Mouse (Mus musculus) intestine, embryonic 14.5 days (tissue): ENCODE data around the gene Stoml1. TPM values are rescaled to one million over a fixed set of nuclear protein-coding genes. Genes with fewer than 3 reads are reported as not detected.

ENCODE experiments used
- ATAC-seq: fragments of 200-750 bp; cut with Nextera tagmentation; replicated peaks from 2 replicates; pipeline ENCODE4 v1.8.0; 2017; ENCODE audit warnings: low read depth, moderate number of reproducible peaks, moderate TSS enrichment, moderate library complexity; ENCODE audit not compliant: low FRiP score, low TSS enrichment
- DNase-seq: peaks from one replicate; pipeline ENCODE4 v3.0.0-alpha.2; 2018; ENCODE audit warnings: low spot score
- H3K27ac ChIP-seq: fragments of 300-500 bp; sonication (generic); 2 replicates; pipeline ENCODE4 v1.5.1; 2014; ENCODE audit warnings: low read depth, mild to moderate bottlenecking, control low read depth
- H3K27me3 ChIP-seq: fragments of 300-500 bp; sonication (generic); replicated peaks from 2 replicates; pipeline ENCODE4 v1.6.1; 2014; ENCODE audit warnings: low read length, control low read depth; ENCODE audit not compliant: control insufficient read depth, insufficient read depth
- H3K36me3 ChIP-seq: fragments of 300-500 bp; sonication (generic); 2 replicates; pipeline ENCODE4 v1.6.1; 2014; ENCODE audit warnings: low read length, control low read depth; ENCODE audit not compliant: control insufficient read depth, insufficient read depth
- H3K4me1 ChIP-seq: fragments of 300-500 bp; sonication (generic); replicated peaks from 2 replicates; pipeline ENCODE4 v1.6.1; 2014; ENCODE audit warnings: low read length, control low read depth, mixed read lengths; ENCODE audit not compliant: control insufficient read depth, insufficient read depth
- H3K4me2 ChIP-seq: fragments of 300-500 bp; sonication (generic); 2 replicates; pipeline ENCODE4 v1.6.1; 2014; ENCODE audit warnings: low read length
- H3K4me3 ChIP-seq: fragments of 300-500 bp; sonication (generic); 2 replicates; pipeline ENCODE4 v1.5.1; 2014; ENCODE audit warnings: low read depth, low read length, control low read depth, mixed read lengths
- H3K9ac ChIP-seq: fragments of 300-500 bp; sonication (generic); 2 replicates; pipeline ENCODE4 v1.6.1; 2014; ENCODE audit warnings: mild to moderate bottlenecking, low read length
- H3K9me3 ChIP-seq: fragments of 300-500 bp; sonication (generic); 2 replicates; pipeline ENCODE4 v1.6.1; 2016; ENCODE audit warnings: low read length, control low read depth; ENCODE audit not compliant: control insufficient read depth
- WGBS: fragments of 180-500 bp; shearing (Covaris S2); extraction: QIAGEN DNeasy Blood & Tissue Kit; methylation state at CpG from one replicate; pipeline ENCODE4 v1.1.7; 2014; 5-methylcytosine and 5-hydroxymethylcytosine counted together
- polyA plus RNA-seq: library from polyadenylated mRNA; unstranded; fragments of >200 nt; fragmentation: Nextera tagmentation; extraction: Ambion mirVana; gene quantifications from 2 replicates; pipeline ENCODE4 v1.2.1, GENCODE M21; 2014

Stoml1 gene
- polyA plus RNA-seq, 1 experiment from 2014 or later = 21.3 TPM

DNA sequence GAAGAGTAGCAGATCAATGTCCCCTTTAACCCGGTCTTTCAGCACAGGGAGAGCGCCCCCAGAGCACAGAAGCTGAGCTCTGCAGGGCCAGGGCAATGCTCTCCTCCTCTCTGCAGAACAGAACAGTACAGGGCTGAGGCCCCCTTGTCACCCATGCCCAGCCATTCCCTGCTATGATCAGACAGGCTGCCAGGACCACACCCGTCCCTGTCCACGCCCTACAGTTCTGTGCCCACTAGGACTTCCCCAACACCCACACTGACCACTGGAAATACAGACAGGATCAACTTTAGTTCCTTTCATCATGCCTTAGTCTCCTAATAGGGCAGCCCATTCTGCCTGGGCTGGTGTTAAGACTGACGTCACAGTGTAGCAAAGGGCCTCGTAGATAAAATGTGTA lies 44.1 kb downstream of the Stoml1 start:
- Histone ChIP-seq H3K36me3 (no peaks in the 10 kb centered on the region), H3K27me3 (no peaks in the 10 kb centered on the region), H3K9me3 (no peaks in the 10 kb centered on the region), H3K9ac (no peak overlapping the region), H3K4me3 (no peak overlapping the region), H3K27ac (no peak overlapping the region), H3K4me1 (peaks cover 29% of the 10 kb centered on the region), H3K4me2 (no peak overlapping the region)
- DNase-seq = no peak
- no peak for ATAC-seq
- WGBS = 80% methylated on average over 6 of the region's 6 CpGs

DNA sequence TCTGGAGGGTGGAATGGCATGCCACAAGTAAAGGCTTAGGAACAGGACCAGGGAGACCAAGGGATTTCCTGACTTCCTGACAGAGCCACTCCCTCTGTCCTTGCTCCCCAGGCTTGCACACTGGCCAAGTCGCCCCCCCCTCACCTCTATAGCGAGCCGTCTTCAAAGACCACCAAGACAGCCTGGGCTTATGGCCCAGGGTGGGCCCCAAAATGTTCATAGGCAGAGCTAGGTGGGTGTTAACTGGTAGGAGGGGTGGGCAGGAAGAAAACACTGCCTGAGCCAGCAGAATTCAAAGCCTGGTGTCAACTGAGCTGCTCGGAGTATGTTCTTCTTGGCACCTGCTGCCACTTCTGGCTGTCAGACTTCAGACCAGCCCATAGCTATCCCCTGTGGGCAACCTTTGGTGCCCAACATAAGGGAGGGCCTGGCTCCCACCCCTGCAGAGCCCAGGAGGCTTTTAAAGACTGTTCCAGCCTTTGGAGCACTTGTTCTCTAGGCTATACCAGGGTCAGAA lies 45.1 kb downstream of the Stoml1 start:
- Histone ChIP-seq H3K36me3 (no peaks in the 10 kb centered on the region), H3K27me3 (no peaks in the 10 kb centered on the region), H3K9me3 (no peaks in the 10 kb centered on the region), H3K9ac (no peak overlapping the region), H3K4me3 (no peak overlapping the region), H3K4me1 (peaks cover 35% of the 10 kb centered on the region), H3K27ac (no peak overlapping the region), H3K4me2 (no peak overlapping the region)
- no peak for DNase-seq
- ATAC-seq = no peak
- 72% methylated on average over 4 of the region's 4 CpGs for WGBS

GRCm38 (mm10) chr9:58299356-58299799 lies 46.4 kb downstream of the Stoml1 start:
- Histone ChIP-seq H3K27ac (peak overlapping the region; percentile 33), H3K36me3 (no peaks in the 10 kb centered on the region), H3K4me2 (no peak overlapping the region), H3K4me3 (no peak overlapping the region), H3K4me1 (peaks cover 48% of the 10 kb centered on the region), H3K9ac (no peak overlapping the region), H3K9me3 (no peaks in the 10 kb centered on the region), H3K27me3 (no peaks in the 10 kb centered on the region)
- 38% methylated on average over 2 of the region's 2 CpGs for WGBS
- ATAC-seq (peak; percentile 56; the same call in 1 of the 2 replicates), DNase-seq (no peak)

DNA sequence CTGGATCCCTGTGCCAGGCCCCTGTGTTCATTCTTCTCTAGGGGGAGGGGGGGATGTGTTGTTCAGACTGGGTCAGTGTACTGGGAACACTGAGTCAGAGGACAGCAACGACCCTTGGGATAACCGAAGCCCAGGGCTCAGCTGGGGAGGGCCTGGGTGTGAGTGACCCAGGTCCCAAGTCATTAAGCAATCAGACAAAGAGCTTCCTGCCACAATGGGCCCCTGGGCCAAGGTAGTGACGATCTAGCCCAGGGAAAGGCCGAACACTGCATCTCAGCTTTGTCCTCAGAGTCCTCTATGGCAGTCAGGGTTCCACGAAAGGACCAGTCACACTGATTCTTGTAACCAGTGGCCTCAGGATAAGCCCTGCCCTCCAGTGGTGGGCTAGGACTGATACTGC lies 50.2 kb downstream of the Stoml1 start:
- ATAC-seq (no peak), DNase-seq (no peak)
- Histone ChIP-seq H3K9me3 (no peaks in the 10 kb centered on the region), H3K4me3 (no peak overlapping the region), H3K27ac (peak overlapping the region; percentile 22), H3K4me2 (no peak overlapping the region), H3K9ac (no peak overlapping the region), H3K4me1 (peaks cover 47% of the 10 kb centered on the region), H3K36me3 (no peaks in the 10 kb centered on the region), H3K27me3 (no peaks in the 10 kb centered on the region)
- WGBS = 59% methylated on average over 5 of the region's 5 CpGs

GRCm38 (mm10) chr9:58303599-58304271 lies 50.8 kb downstream of the Stoml1 start:
- DNase-seq (no peak), ATAC-seq (no peak)
- no peaks in the 10 kb centered on the region for H3K27me3 ChIP-seq
- no peaks in the 10 kb centered on the region for H3K9me3 ChIP-seq
- H3K4me3 ChIP-seq = no peak overlapping the region
- H3K27ac ChIP-seq = peak overlapping the region; percentile 22
- no peak overlapping the region for H3K4me2 ChIP-seq
- H3K4me1 ChIP-seq = peaks cover 54% of the 10 kb centered on the region
- no peak overlapping the region for H3K9ac ChIP-seq
- WGBS = 30% methylated on average over 8 of the region's 8 CpGs
- no peaks in the 10 kb centered on the region for H3K36me3 ChIP-seq

- Histone ChIP-seq H3K4me3 (no peak overlapping the region), H3K27me3 (no peaks in the 10 kb centered on the region; the same call in 1 of the 2 replicates), H3K36me3 (no peaks in the 10 kb centered on the region), H3K9me3 (no peaks in the 10 kb centered on the region), H3K4me2 (no peak overlapping the region), H3K27ac (peak overlapping the region; percentile 43; the same call in 1 of the 2 replicates), H3K4me1 (peaks cover 50% of the 10 kb centered on the region), H3K9ac (no peak overlapping the region)
- WGBS = 24% methylated on average over 6 of the region's 6 CpGs
- DNase-seq (no peak), ATAC-seq (no peak)
Observed at GRCm38 (mm10) chr9:58305686-58306085, 52.7 kb downstream of the Stoml1 start.

- no peak overlapping the region for H3K4me3 ChIP-seq
- H3K9me3 ChIP-seq = no peaks in the 10 kb centered on the region
- 0 out of 2 replicates have a peak overlapping the region, but pooled peaks have one; percentile 23 for H3K27ac ChIP-seq
- H3K4me1 ChIP-seq = peaks cover 44% of the 10 kb centered on the region
- no peak for DNase-seq
- WGBS = 44% methylated on average over 6 of the region's 6 CpGs
- no peaks in the 10 kb centered on the region for H3K36me3 ChIP-seq
- no peak for ATAC-seq
- peaks cover 15% of the 10 kb centered on the region; the same call in 1 of the 2 replicates for H3K27me3 ChIP-seq
- H3K9ac ChIP-seq = no peak overlapping the region
- no peak overlapping the region; the same call in 1 of the 2 replicates for H3K4me2 ChIP-seq
Observed at GRCm38 (mm10) chr9:58308395-58308794, 55.4 kb downstream of the Stoml1 start.

GRCm38 (mm10) chr9:58310043-58310660 lies 57.2 kb downstream of the Stoml1 start:
- Histone ChIP-seq H3K36me3 (no peaks in the 10 kb centered on the region), H3K4me2 (peak overlapping the region; percentile 51), H3K27me3 (peaks cover 15% of the 10 kb centered on the region; the same call in 1 of the 2 replicates), H3K27ac (no peak overlapping the region; the same call in 1 of the 2 replicates), H3K9ac (no peak overlapping the region), H3K4me1 (peaks cover 30% of the 10 kb centered on the region), H3K9me3 (no peaks in the 10 kb centered on the region), H3K4me3 (no peak overlapping the region)
- WGBS = 73% methylated on average over 14 of the region's 14 CpGs
- no peak for ATAC-seq
- DNase-seq = no peak
